Mouse (Mus musculus): ENCODE measurements at regions not wholly inside any gene's neighbourhood (a gene's known extent, or its start where the extent isn't known, plus 50 kb on each side); places are given as distances from the start of the nearest gene placed in this dataset.
A peak's percentile ranks its signal among the peaks of the same experiment; 100 is the strongest.

DNA sequence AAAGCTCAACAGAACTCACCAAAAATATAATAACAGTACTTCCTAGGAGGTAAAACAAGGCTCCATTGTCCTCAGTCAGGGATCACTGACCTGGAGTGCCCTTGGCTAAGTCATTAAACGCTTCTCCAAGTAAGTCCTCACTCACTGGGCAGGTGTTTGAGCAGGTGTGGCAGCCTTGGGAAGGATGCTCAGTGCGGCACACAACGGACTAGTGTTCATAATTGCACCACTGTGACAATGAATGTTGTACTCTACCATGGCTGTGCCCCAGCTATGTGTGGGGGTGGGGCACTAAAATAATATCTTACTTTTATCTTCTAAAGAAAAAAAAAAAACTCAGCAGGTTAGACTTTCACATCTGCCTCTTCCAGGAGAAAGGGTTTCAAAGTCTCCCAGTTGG, 52.2 kb upstream of the Pip5k1b start:
- no peaks in the 10 kb centered on the region for H3K4me1 ChIP-seq (ENCODE audit: control insufficient read depth in 2 of 2, insufficient read depth in 2 of 2, low read length in 2 of 2, poor library complexity in 1 of 2)
- H3K4me3 ChIP-seq (ENCODE audit: insufficient read depth in 1 of 2, low read depth in 1 of 2, low read length in 2 of 2, poor library complexity in 1 of 2, severe bottlenecking in 1 of 2), result no peak overlapping the region
- no peak overlapping the region for H3K27ac ChIP-seq (ENCODE audit: insufficient read depth, low read depth, low read length, poor library complexity, severe bottlenecking)
- H3K9me3 ChIP-seq (ENCODE audit: control insufficient read depth, insufficient read depth, low read depth, low read length), result no peaks in the 10 kb centered on the region
- DNase-seq (ENCODE audit: low read depth, low spot score), result no peak
- no peak for TF ChIP-seq MAFK (IDR thresholded peaks at IDR 0.05; ENCODE audit: insufficient read depth, low read depth, low read length)
- TF ChIP-seq ZC3H11A (IDR thresholded peaks at IDR 0.05; ENCODE audit: borderline replicate concordance, low read depth, low read length), result no peak
- TF ChIP-seq ZNF384 (IDR thresholded peaks at IDR 0.05; ENCODE audit: low read depth, low read length), result no peak
- no peak for TF ChIP-seq CHD2 (IDR thresholded peaks at IDR 0.05; ENCODE audit: low read depth, low read length)
- no peak for TF ChIP-seq HCFC1 (IDR thresholded peaks at IDR 0.05; ENCODE audit: borderline replicate concordance, insufficient read depth, low read length)
- in situ Hi-C loops (cut with MboI; ENCODE audit: low sequenced_read_pairs in 2 of 2, unreplicated experiment in 2 of 2), result no loop called here
- H3K9ac ChIP-seq (ENCODE audit: insufficient read depth, low read depth, low read length, poor library complexity, severe bottlenecking), result no peak overlapping the region
- no peaks in the 10 kb centered on the region for H3K36me3 ChIP-seq (ENCODE audit: control insufficient read depth, insufficient read depth, low read length, poor library complexity, severe bottlenecking)

DNA sequence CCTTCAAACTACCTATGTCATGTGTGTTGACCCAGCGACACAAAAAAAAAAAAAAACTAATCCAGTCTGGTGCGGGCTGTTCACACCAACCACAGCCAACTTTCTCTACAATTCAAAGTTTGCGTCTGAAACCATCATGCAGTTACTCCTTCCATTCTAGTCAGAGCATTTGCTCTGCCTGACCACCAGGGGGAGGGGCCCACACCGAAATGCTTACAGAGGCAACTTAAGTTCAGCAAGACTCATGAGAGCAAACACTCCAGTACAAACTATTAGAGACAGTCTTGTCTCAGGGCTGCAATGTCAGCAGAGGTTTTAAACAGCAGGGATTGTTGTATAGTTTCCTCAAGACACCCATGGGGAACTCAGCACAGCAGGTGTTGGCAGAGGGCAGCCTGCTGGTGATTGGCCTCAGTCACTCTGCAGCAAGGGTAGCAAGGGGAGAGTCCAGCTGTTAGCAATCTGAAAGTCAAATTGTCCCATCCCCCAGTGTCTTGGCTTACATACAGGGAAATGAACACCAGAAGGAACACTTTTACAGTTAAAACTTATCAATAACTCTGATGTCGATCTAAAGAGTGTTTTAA, 50.8 kb upstream of the Pip5k1b start:
- 0 out of 2 replicates have a peak, but pooled peaks have one; percentile 24 for TF ChIP-seq MAFK (IDR thresholded peaks at IDR 0.05; ENCODE audit: insufficient read depth, low read depth, low read length)
- TF ChIP-seq HCFC1 (IDR thresholded peaks at IDR 0.05; ENCODE audit: borderline replicate concordance, insufficient read depth, low read length), result no peak
- no peak for TF ChIP-seq ZC3H11A (IDR thresholded peaks at IDR 0.05; ENCODE audit: borderline replicate concordance, low read depth, low read length)
- in situ Hi-C loops (cut with MboI; ENCODE audit: low sequenced_read_pairs in 2 of 2, unreplicated experiment in 2 of 2), result no loop called here
- DNase-seq (ENCODE audit: low read depth, low spot score), result no peak
- Histone ChIP-seq H3K9ac (ENCODE audit: insufficient read depth, low read depth, low read length, poor library complexity, severe bottlenecking) (no peak overlapping the region), H3K36me3 (ENCODE audit: control insufficient read depth, insufficient read depth, low read length, poor library complexity, severe bottlenecking) (no peaks in the 10 kb centered on the region), H3K4me3 (ENCODE audit: insufficient read depth in 1 of 2, low read depth in 1 of 2, low read length in 2 of 2, poor library complexity in 1 of 2, severe bottlenecking in 1 of 2) (no peak overlapping the region), H3K27ac (ENCODE audit: insufficient read depth, low read depth, low read length, poor library complexity, severe bottlenecking) (no peak overlapping the region), H3K9me3 (ENCODE audit: control insufficient read depth, insufficient read depth, low read depth, low read length) (no peaks in the 10 kb centered on the region), H3K4me1 (ENCODE audit: control insufficient read depth in 2 of 2, insufficient read depth in 2 of 2, low read length in 2 of 2, poor library complexity in 1 of 2) (no peaks in the 10 kb centered on the region)

All from ES-E14 (cell line).